ENCODE assay signal across 20 mouse cellular contexts in genomic region chr3:27663221-27663620, GRCm38 (mm10). TPM values are rescaled to one million over a fixed set of nuclear protein-coding genes. Genes with fewer than 3 reads are reported as not detected.
DNase-seq lines count a peak whose midpoint lies in the region; ATAC-seq and TF ChIP-seq lines count a peak whose summit lies in the region.
"Had no signal": no experiment of that assay in that cellular context is flagged by ENCODE, and none has a peak within 500 bp of the region (broad histone marks: within the 10 kb centered on the region; RNA-seq: fewer than 3 reads in every experiment).

No protein-coding gene starts in this region.

- no peak for TF ChIP-seq EP300 in heart, postnatal 0 days (IDR thresholded peaks at IDR 0.05; ENCODE audit: low read depth)

- DNase-seq in heart, embryonic 10.5 days (ENCODE audit: low spot score), result no peak
- DNase-seq in heart, postnatal 4 days, result no peak
- DNase-seq in heart, postnatal 0 days (ENCODE audit: low spot score), result no peak
- no peak for DNase-seq in heart, adult 18-20 months
- DNase-seq: adrenal gland, adult 8-10 months; cerebellum, adult 9-10 months; gastrocnemius, postnatal 25 days; kidney, adult 9 months; lung, postnatal 4 days; thymus, adult 18-20 months had no signal

- no peak overlapping the region for H3K9ac ChIP-seq in heart, postnatal 0 days (replicated peaks; ENCODE audit: low read depth, low read length)
- no peak overlapping the region for H3K9ac ChIP-seq in liver, embryonic 15.5 days
- no peak overlapping the region for H3K9ac ChIP-seq in liver, embryonic 12.5 days
- H3K9ac ChIP-seq in forebrain, embryonic 12.5 days, result no peak overlapping the region
- H3K9ac ChIP-seq: hindbrain, embryonic 12.5 days; limb, embryonic 13.5 days; lung, embryonic 15.5 days; stomach, embryonic 15.5 days had no signal

- TF ChIP-seq CTCF in heart, postnatal 0 days (IDR thresholded peaks at IDR 0.05; ENCODE audit: low read depth), result no peak

- peaks cover 73% of the 10 kb centered on the region for H3K4me1 ChIP-seq in heart, embryonic 10.5 days
- H3K4me1 ChIP-seq in heart, postnatal 0 days (ENCODE audit: control insufficient read depth, insufficient read depth), result peaks cover 51% of the 10 kb centered on the region
- H3K4me1 ChIP-seq in liver, embryonic 15.5 days (replicated peaks), result peaks cover 18% of the 10 kb centered on the region
- H3K4me1 ChIP-seq in liver, embryonic 12.5 days, result peaks cover 15% of the 10 kb centered on the region
- no peaks in the 10 kb centered on the region for H3K4me1 ChIP-seq in forebrain, embryonic 12.5 days

- no peaks in the 10 kb centered on the region for H3K27me3 ChIP-seq in heart, embryonic 10.5 days (ENCODE audit: insufficient read depth, poor library complexity, severe bottlenecking)
- H3K27me3 ChIP-seq in heart, postnatal 0 days (ENCODE audit: control insufficient read depth, insufficient read depth, low read length), result no peaks in the 10 kb centered on the region
- H3K27me3 ChIP-seq in liver, embryonic 15.5 days, result no peaks in the 10 kb centered on the region
- no peaks in the 10 kb centered on the region for H3K27me3 ChIP-seq in liver, embryonic 12.5 days (replicated peaks)
- no peaks in the 10 kb centered on the region for H3K27me3 ChIP-seq in forebrain, embryonic 12.5 days
- H3K27me3 ChIP-seq: CH12.LX; hindbrain, embryonic 12.5 days; limb, embryonic 13.5 days; lung, embryonic 15.5 days; stomach, embryonic 15.5 days had no signal

- peak overlapping the region; percentile 74 for H3K27ac ChIP-seq in heart, embryonic 10.5 days
- H3K27ac ChIP-seq in heart, postnatal 0 days (ENCODE audit: low read depth), result peak overlapping the region; percentile 40
- no peak overlapping the region for H3K27ac ChIP-seq in liver, embryonic 15.5 days (replicated peaks)
- no peak overlapping the region for H3K27ac ChIP-seq in liver, embryonic 12.5 days
- H3K27ac ChIP-seq in forebrain, embryonic 12.5 days, result no peak overlapping the region
- H3K27ac ChIP-seq: hindbrain, embryonic 12.5 days; limb, embryonic 13.5 days; lung, embryonic 15.5 days; stomach, embryonic 15.5 days had no signal

- no peak overlapping the region for H3K4me3 ChIP-seq in heart, embryonic 10.5 days
- no peak overlapping the region for H3K4me3 ChIP-seq in heart, postnatal 0 days (ENCODE audit: low read depth, low read length)
- no peak overlapping the region for H3K4me3 ChIP-seq in liver, embryonic 15.5 days (replicated peaks)
- no peak overlapping the region for H3K4me3 ChIP-seq in liver, embryonic 12.5 days
- H3K4me3 ChIP-seq in forebrain, embryonic 12.5 days (replicated peaks), result no peak overlapping the region
- H3K4me3 ChIP-seq: erythroblast, embryonic 14.5 days; hindbrain, embryonic 12.5 days; limb, embryonic 13.5 days; lung, embryonic 15.5 days; stomach, embryonic 15.5 days had no signal

- 38% methylated on average over 5 of the region's 5 CpGs for WGBS in heart, embryonic 10.5 days
- WGBS in heart, postnatal 0 days, result 37% methylated on average over 5 of the region's 5 CpGs
- WGBS in liver, embryonic 15.5 days (ENCODE audit: insufficient replicate concordance), result 47% methylated on average over 5 of the region's 5 CpGs
- 64% methylated on average over 5 of the region's 5 CpGs for WGBS in liver, embryonic 12.5 days (ENCODE audit: insufficient replicate concordance)
- 71% methylated on average over 5 of the region's 5 CpGs for WGBS in forebrain, embryonic 12.5 days

- no peak for ATAC-seq in heart, postnatal 0 days (ENCODE audit: insufficient read depth, low read depth)
- ATAC-seq in liver, embryonic 15.5 days (ENCODE audit: insufficient read depth), result peak; percentile 40
- ATAC-seq in liver, embryonic 12.5 days, result no peak
- ATAC-seq in forebrain, embryonic 12.5 days (ENCODE audit: low FRiP score), result no peak
- ATAC-seq: forebrain, embryonic 14.5 days had no signal

- H3K36me3 ChIP-seq in heart, embryonic 10.5 days, result no peaks in the 10 kb centered on the region
- H3K36me3 ChIP-seq in heart, postnatal 0 days (replicated peaks; ENCODE audit: control insufficient read depth, insufficient read depth, low read length), result no peaks in the 10 kb centered on the region
- H3K36me3 ChIP-seq in liver, embryonic 15.5 days (replicated peaks), result no peaks in the 10 kb centered on the region
- no peaks in the 10 kb centered on the region for H3K36me3 ChIP-seq in liver, embryonic 12.5 days
- H3K36me3 ChIP-seq in forebrain, embryonic 12.5 days (replicated peaks), result no peaks in the 10 kb centered on the region
- H3K36me3 ChIP-seq: hindbrain, embryonic 12.5 days; limb, embryonic 13.5 days; lung, embryonic 15.5 days; stomach, embryonic 15.5 days had no signal

- H3K9me3 ChIP-seq in heart, embryonic 10.5 days, result no peaks in the 10 kb centered on the region
- no peaks in the 10 kb centered on the region for H3K9me3 ChIP-seq in heart, postnatal 0 days (replicated peaks; ENCODE audit: control insufficient read depth, low read length)
- no peaks in the 10 kb centered on the region for H3K9me3 ChIP-seq in liver, embryonic 15.5 days (replicated peaks)
- no peaks in the 10 kb centered on the region for H3K9me3 ChIP-seq in liver, embryonic 12.5 days (replicated peaks)
- no peaks in the 10 kb centered on the region for H3K9me3 ChIP-seq in forebrain, embryonic 12.5 days
- H3K9me3 ChIP-seq: hindbrain, embryonic 12.5 days; limb, embryonic 13.5 days; lung, embryonic 15.5 days; stomach, embryonic 15.5 days had no signal

- H3K4me2 ChIP-seq in heart, postnatal 0 days (ENCODE audit: low read depth, low read length), result no peak overlapping the region
- no peak overlapping the region for H3K4me2 ChIP-seq in liver, embryonic 15.5 days
- H3K4me2 ChIP-seq in liver, embryonic 12.5 days, result no peak overlapping the region
- no peak overlapping the region for H3K4me2 ChIP-seq in forebrain, embryonic 12.5 days
- H3K4me2 ChIP-seq: hindbrain, embryonic 12.5 days; limb, embryonic 13.5 days; lung, embryonic 15.5 days; stomach, embryonic 15.5 days had no signal

RNA-seq across cellular contexts. Expression of gene Fndc3b, which starts 47.9 kb away (rescaled TPM):
- polyA plus RNA-seq in heart, embryonic 10.5 days (2016; fragmentation: Nextera tagmentation; extraction: Ambion mirVana), result 21.9 and 26.0 TPM in 2 replicates
- total RNA-seq in heart, postnatal 4 days (2021), result 10 to 100 TPM; 83.4 to 89.7 TPM
- total RNA-seq in heart, postnatal 0 days (2014; rRNA removed; ENCODE audit: low replicate concordance), result 44.1 and 57.1 TPM in 2 replicates
- polyA plus RNA-seq in heart, postnatal 0 days (2015; fragmentation: Nextera tagmentation; extraction: Ambion mirVana), result 13.8 and 16.4 TPM in 2 replicates
- 10 to 100 TPM; 49.0 to 50.5 TPM for total RNA-seq in heart, adult 18-20 months (2021)
- polyA plus RNA-seq in liver, embryonic 15.5 days (2015; fragmentation: Nextera tagmentation; extraction: Ambion mirVana), result 8.5 and 10.8 TPM in 2 replicates
- 9.4 and 9.7 TPM in 2 replicates for polyA plus RNA-seq in liver, embryonic 12.5 days (2016; fragmentation: Nextera tagmentation; extraction: Ambion mirVana)
- polyA plus RNA-seq in forebrain, embryonic 12.5 days (2016; fragmentation: Nextera tagmentation; extraction: Ambion mirVana), result 10.6 and 13.2 TPM in 2 replicates

Comparison
In these comparisons a context has a peak if more than half of its experiments do, and no peak if none do; other contexts are left out.
1. H3K27ac ChIP-seq: peak in heart, embryonic 10.5 days (single experiment) and heart, postnatal 0 days (single experiment); none in liver, embryonic 15.5 days (single experiment), liver, embryonic 12.5 days (single experiment) and forebrain, embryonic 12.5 days (single experiment).